ENCODE assay signal across 8 mouse cellular contexts in genomic region chr2:118111488-118112131, GRCm38 (mm10). TPM values are rescaled to one million over a fixed set of nuclear protein-coding genes. Genes with fewer than 3 reads are reported as not detected.
DNase-seq lines count a peak whose midpoint lies in the region; ATAC-seq and TF ChIP-seq lines count a peak whose summit lies in the region.

Gene Thbs1 (plus strand): TSS chr2:118111876.

- peak; percentile 89 for ATAC-seq in lung, embryonic 16.5 days (ENCODE audit: low read depth)

- no peaks in the 10 kb centered on the region for H3K9me3 ChIP-seq in hindbrain, embryonic 10.5 days
- no peaks in the 10 kb centered on the region for H3K9me3 ChIP-seq in lung, embryonic 16.5 days (ENCODE audit: control insufficient read depth, low read length)

- no peaks in the 10 kb centered on the region; the same call in 1 of the 2 replicates for H3K27me3 ChIP-seq in cerebellum, adult 2 months (ENCODE audit: control insufficient read depth, insufficient read depth, low read length)
- H3K27me3 ChIP-seq in hindbrain, embryonic 10.5 days (ENCODE audit: insufficient read depth, poor library complexity, severe bottlenecking) = peaks cover 24% of the 10 kb centered on the region
- no peaks in the 10 kb centered on the region for H3K27me3 ChIP-seq in lung, embryonic 16.5 days (ENCODE audit: control insufficient read depth, insufficient read depth, low read depth, low read length)

- peak within 1 kb of the TSS; percentile 84 for H3K4me2 ChIP-seq in lung, embryonic 16.5 days (ENCODE audit: low read depth, low read length)

- peak within 1 kb of the TSS; percentile 46 for H3K4me3 ChIP-seq in cerebellum, adult 2 months (replicated peaks; ENCODE audit: insufficient read depth, low read depth, low read length)
- H3K4me3 ChIP-seq in hindbrain, embryonic 10.5 days = peak within 1 kb of the TSS; percentile 70
- peak within 1 kb of the TSS; percentile 59 for H3K4me3 ChIP-seq in lung, embryonic 16.5 days (ENCODE audit: low read length)

- no peak within 1 kb of the TSS for H3K27ac ChIP-seq in cerebellum, adult 2 months (ENCODE audit: insufficient read depth, low read length)
- H3K27ac ChIP-seq in hindbrain, embryonic 10.5 days = peak within 1 kb of the TSS; percentile 83
- H3K27ac ChIP-seq in lung, embryonic 16.5 days (ENCODE audit: low read length) = peak within 1 kb of the TSS; percentile 94

- H3K9ac ChIP-seq in lung, embryonic 16.5 days (ENCODE audit: low read length) = peak within 1 kb of the TSS; percentile 75

- peaks cover 22% of the 10 kb centered on the region for H3K36me3 ChIP-seq in hindbrain, embryonic 10.5 days
- peaks cover 15% of the 10 kb centered on the region for H3K36me3 ChIP-seq in lung, embryonic 16.5 days (ENCODE audit: control insufficient read depth, insufficient read depth, low read length)

- TF ChIP-seq CTCF in cerebellum, adult 2 months (IDR thresholded peaks at IDR 0.05; ENCODE audit: borderline replicate concordance, insufficient read depth, low read depth, low read length) = no peak

- WGBS in cerebellum, adult 2 months = 1% methylated on average over 36 of the region's 36 CpGs
- WGBS in hindbrain, embryonic 10.5 days = under 1% methylated on average over 36 of the region's 36 CpGs
- 0% methylated on average over 36 of the region's 36 CpGs for whole genome bisulfite sequencing in lung, embryonic 16.5 days

- H3K4me1 ChIP-seq in cerebellum, adult 2 months (ENCODE audit: control insufficient read depth, insufficient read depth, low read length) = peaks cover 2% of the 10 kb centered on the region; the same call in 1 of the 2 replicates
- peaks cover 52% of the 10 kb centered on the region for H3K4me1 ChIP-seq in hindbrain, embryonic 10.5 days (replicated peaks)
- H3K4me1 ChIP-seq in lung, embryonic 16.5 days (replicated peaks; ENCODE audit: control insufficient read depth, insufficient read depth, low read length) = peaks cover 28% of the 10 kb centered on the region

- TF ChIP-seq POLR2A in cerebellum, adult 2 months (IDR thresholded peaks at IDR 0.05; ENCODE audit: borderline replicate concordance, insufficient read depth, low read length) = no peak

- DNase-seq in Muller cell, postnatal 12 days (ENCODE audit: inconsistent ontology term) = peak; percentile 90
- DNase-seq in cerebellum, adult 2 months = peak; percentile 28
- peak; percentile 17 to 71 for DNase-seq in frontal cortex, adult 2 months (ENCODE audit: extremely low spot score in 1 of 2, low spot score in 1 of 2)
- DNase-seq in hindbrain, embryonic 10.5 days (ENCODE audit: low spot score) = peak; percentile 79
- DNase-seq in layer of hippocampus, postnatal 10 days (ENCODE audit: low spot score in 2 of 2) = peak; percentile 40 to 59
- DNase-seq in ovary, adult 18-20 months (ENCODE audit: low spot score) = peak; percentile 85
- DNase-seq in thymus, postnatal 36 days = peak; percentile 37 to 44

RNA-seq across cellular contexts. Expression of gene Thbs1, which starts in this region (rescaled TPM):
- 0.98 and 1.1 TPM in 2 replicates for polyA plus RNA-seq in cerebellum, adult 2 months (2012; rRNA removed)
- polyA plus RNA-seq in frontal cortex, adult 2 months (2012; rRNA removed) = 0.71 and 1.1 TPM in 2 replicates
- polyA plus RNA-seq in hindbrain, embryonic 10.5 days (2016; fragmentation: Nextera tagmentation; extraction: Ambion mirVana) = 27.3 and 33.8 TPM in 2 replicates
- total RNA-seq in layer of hippocampus, postnatal 10 days (2021) = 1 to 10 TPM; 7.7 to 9.2 TPM
- polyA plus RNA-seq in lung, embryonic 16.5 days (2015; fragmentation: Nextera tagmentation; extraction: Ambion mirVana) = 160 and 190 TPM in 2 replicates

Comparison
In these comparisons a context has a peak if more than half of its experiments do, and no peak if none do; other contexts are left out.
1. RNA of gene Thbs1 (polyA plus RNA-seq): 160 to 190 TPM in lung, embryonic 16.5 days and 27.3 to 33.8 TPM in hindbrain, embryonic 10.5 days; 0.71 to 1.1 TPM in frontal cortex, adult 2 months and 0.98 to 1.1 TPM in cerebellum, adult 2 months; every median in the first group is over 10 times any median in the second.
2. DNase-seq: peak in every context shown above with its lines; median percentile 90 in Muller cell, postnatal 12 days; 85 in ovary, adult 18-20 months; 79 in hindbrain, embryonic 10.5 days; 50 in layer of hippocampus, postnatal 10 days; 44 in frontal cortex, adult 2 months; 40 in thymus, postnatal 36 days; 28 in cerebellum, adult 2 months.
3. Peak in every context shown above with its lines, with median percentiles within 50 percentile points of each other: H3K4me3 ChIP-seq.